Mouse (Mus musculus) neural tube, embryonic 13.5 days (tissue): Measurements from ENCODE around the gene Ezh1. TPM values are rescaled to one million over a fixed set of nuclear protein-coding genes. Genes with fewer than 3 reads are reported as not detected.
A peak's percentile ranks its signal among the peaks of the same experiment; 100 is the strongest.
"Not testable (repeated sequence)": the region's sequence is repeated elsewhere in the genome, so short reads cannot be mapped to it uniquely, and the experiment has no call there.

Experiments
- ATAC-seq: fragments of 200-750 bp; cut with Nextera tagmentation; 2 replicates; pipeline ENCODE4 v1.8.0; 2017; ENCODE audit warnings: low read depth, mild to moderate bottlenecking, moderate TSS enrichment, moderate library complexity
- H3K27ac ChIP-seq: fragments of 300-500 bp; sonication (generic); replicated peaks from 2 replicates; pipeline ENCODE4 v1.5.1; 2015; ENCODE audit warnings: moderate library complexity, mild to moderate bottlenecking, inconsistent platforms
- H3K27me3 ChIP-seq: fragments of 300-500 bp; sonication (generic); 2 replicates; pipeline ENCODE4 v1.6.1; 2015; ENCODE audit warnings: mild to moderate bottlenecking, inconsistent platforms
- H3K36me3 ChIP-seq: fragments of 300-500 bp; sonication (generic); 2 replicates; pipeline ENCODE4 v1.6.1; 2015; ENCODE audit warnings: mild to moderate bottlenecking, inconsistent platforms
- H3K4me1 ChIP-seq: fragments of 300-500 bp; sonication (generic); replicated peaks from 2 replicates; pipeline ENCODE4 v1.6.1; 2015; ENCODE audit warnings: inconsistent platforms
- H3K4me2 ChIP-seq: fragments of 300-500 bp; sonication (generic); 2 replicates; pipeline ENCODE4 v1.6.1; 2015; ENCODE audit warnings: inconsistent platforms, mild to moderate bottlenecking, moderate library complexity
- H3K4me3 ChIP-seq: fragments of 300-500 bp; sonication (generic); 2 replicates; pipeline ENCODE4 v1.5.1; 2015; ENCODE audit warnings: mild to moderate bottlenecking, inconsistent platforms
- H3K9ac ChIP-seq: fragments of 300-500 bp; sonication (generic); 2 replicates; pipeline ENCODE4 v1.6.1; 2015; ENCODE audit warnings: moderate library complexity, mild to moderate bottlenecking, inconsistent platforms
- H3K9me3 ChIP-seq: fragments of 300-500 bp; sonication (generic); 2 replicates; pipeline ENCODE4 v1.6.1; 2016; ENCODE audit warnings: inconsistent platforms
- WGBS: fragments of 180-500 bp; shearing (Covaris S2); methylation state at CpG from one replicate; pipeline ENCODE4 v1.1.7; 2015; 5-methylcytosine and 5-hydroxymethylcytosine counted together
- polyA plus RNA-seq: library from polyadenylated mRNA; unstranded; fragments of >200 nt; fragmentation: Nextera tagmentation; extraction: Ambion mirVana; gene quantifications from 2 replicates; pipeline ENCODE4 v1.2.1, GENCODE M21; 2015

Gene Ezh1
- polyA plus RNA-seq, 1 experiment from 2014 or later: 15.4 TPM

- 75% methylated on average over 10 of the region's 10 CpGs for WGBS
- ATAC-seq, H3K4me2 ChIP-seq, H3K4me3 ChIP-seq, H3K27ac ChIP-seq, H3K9me3 ChIP-seq, H3K9ac ChIP-seq: not testable (repeated sequence)
- Histone ChIP-seq H3K27me3 (peaks cover 62% of the 10 kb centered on the region), H3K36me3 (peaks cover 41% of the 10 kb centered on the region), H3K4me1 (peaks cover 26% of the 10 kb centered on the region)
Measured at GRCm38 (mm10) chr11:101160151-101160550, 66.1 kb downstream of the Ezh1 start.

- WGBS: 2% methylated on average over 36 of the region's 36 CpGs
- Histone ChIP-seq H3K27me3 (peaks cover 21% of the 10 kb centered on the region), H3K9me3 (no peaks in the 10 kb centered on the region), H3K4me2 (peak within 1 kb of the TSS; percentile 73), H3K4me3 (peak within 1 kb of the TSS; percentile 45), H3K9ac (peak within 1 kb of the TSS; percentile 81), H3K36me3 (peaks cover 5% of the 10 kb centered on the region; the same call in 1 of the 2 replicates), H3K27ac (peak within 1 kb of the TSS; percentile 94), H3K4me1 (peaks cover 18% of the 10 kb centered on the region)
- ATAC-seq: peak; percentile 94
Measured at GRCm38 (mm10) chr11:101155728-101156371, 70.4 kb downstream of the Ezh1 start, which contains the start of gene Tubg2. Tubg2 (plus strand) TSS chr11:101155907.

- no peak for ATAC-seq
- Histone ChIP-seq H3K36me3 (peaks cover 3% of the 10 kb centered on the region; the same call in 1 of the 2 replicates), H3K4me3 (no peak overlapping the region), H3K27me3 (peaks cover 21% of the 10 kb centered on the region), H3K4me2 (peak overlapping the region; percentile 73), H3K4me1 (peaks cover 19% of the 10 kb centered on the region), H3K9ac (peak overlapping the region; percentile 81; the same call in 1 of the 2 replicates), H3K27ac (peak overlapping the region; percentile 94), H3K9me3 (no peaks in the 10 kb centered on the region)
- WGBS: 70% methylated on average over 6 of the region's 6 CpGs
Measured at GRCm38 (mm10) chr11:101155151-101155550, 71.1 kb downstream of the Ezh1 start.

GRCm38 (mm10) chr11:101154648-101155047, 71.6 kb downstream of the Ezh1 start:
- H3K27ac ChIP-seq: no peak overlapping the region
- peaks cover 3% of the 10 kb centered on the region; the same call in 1 of the 2 replicates for H3K36me3 ChIP-seq
- H3K4me1 ChIP-seq: peaks cover 24% of the 10 kb centered on the region
- ATAC-seq: no peak
- H3K4me2 ChIP-seq: no peak overlapping the region
- H3K27me3 ChIP-seq: peaks cover 18% of the 10 kb centered on the region
- H3K9ac ChIP-seq: no peak overlapping the region
- H3K9me3 ChIP-seq: no peaks in the 10 kb centered on the region
- H3K4me3 ChIP-seq: no peak overlapping the region

- no peak overlapping the region for H3K4me2 ChIP-seq
- no peak overlapping the region for H3K27ac ChIP-seq
- 82% methylated on average over 1 of the region's 1 CpGs for WGBS
- no peak overlapping the region for H3K4me3 ChIP-seq
- peaks cover 35% of the 10 kb centered on the region for H3K4me1 ChIP-seq
- no peak overlapping the region for H3K9ac ChIP-seq
- no peak for ATAC-seq
- H3K27me3 ChIP-seq: peaks cover 3% of the 10 kb centered on the region
- H3K9me3 ChIP-seq: no peaks in the 10 kb centered on the region
- no peaks in the 10 kb centered on the region for H3K36me3 ChIP-seq
Measured at GRCm38 (mm10) chr11:101152825-101153224, 73.4 kb downstream of the Ezh1 start.

- no peaks in the 10 kb centered on the region for H3K36me3 ChIP-seq
- H3K9me3 ChIP-seq: no peaks in the 10 kb centered on the region
Measured at GRCm38 (mm10) chr11:101151063-101151462, 75.2 kb downstream of the Ezh1 start.

GRCm38 (mm10) chr11:101149178-101150105, 76.8 kb downstream of the Ezh1 start:
- Histone ChIP-seq H3K36me3 (no peaks in the 10 kb centered on the region), H3K4me1 (peaks cover 28% of the 10 kb centered on the region), H3K27ac (peak overlapping the region; percentile 70), H3K4me3 (no peak overlapping the region), H3K9me3 (no peaks in the 10 kb centered on the region), H3K4me2 (no peak overlapping the region), H3K27me3 (no peaks in the 10 kb centered on the region), H3K9ac (0 out of 2 replicates have a peak overlapping the region, but pooled peaks have one; percentile 18)
- WGBS: 31% methylated on average over 9 of the region's 9 CpGs
- ATAC-seq: peak; percentile 62; the same call in 1 of the 2 replicates

More at GRCm38 (mm10) chr11:101151063-101151462, 75.2 kb downstream of the Ezh1 start:
- H3K4me3 ChIP-seq: no peak overlapping the region
- no peak overlapping the region for H3K9ac ChIP-seq
- 44% methylated on average over 2 of the region's 2 CpGs for WGBS
- no peak for ATAC-seq
- H3K27ac ChIP-seq: no peak overlapping the region
- H3K27me3 ChIP-seq: no peaks in the 10 kb centered on the region
- H3K4me1 ChIP-seq: peaks cover 36% of the 10 kb centered on the region
- no peak overlapping the region for H3K4me2 ChIP-seq

- WGBS: 63% methylated on average over 10 of the region's 10 CpGs
- Histone ChIP-seq H3K4me2 (no peak overlapping the region), H3K27ac (peak overlapping the region; percentile 70)
Measured at GRCm38 (mm10) chr11:101148751-101149150, 77.5 kb downstream of the Ezh1 start.

GRCm38 (mm10) chr11:101146377-101146776, 79.9 kb downstream of the Ezh1 start:
- peaks cover 36% of the 10 kb centered on the region for H3K4me1 ChIP-seq
- H3K9ac ChIP-seq: no peak overlapping the region
- peak overlapping the region; percentile 67 for H3K27ac ChIP-seq
- no peak overlapping the region for H3K4me2 ChIP-seq
- no peaks in the 10 kb centered on the region for H3K9me3 ChIP-seq
- H3K4me3 ChIP-seq: no peak overlapping the region
- H3K36me3 ChIP-seq: no peaks in the 10 kb centered on the region
- ATAC-seq: peak; percentile 52; the same call in 1 of the 2 replicates
- no peaks in the 10 kb centered on the region for H3K27me3 ChIP-seq
- 24% methylated on average over 10 of the region's 10 CpGs for WGBS

More at GRCm38 (mm10) chr11:101148751-101149150, 77.5 kb downstream of the Ezh1 start:
- no peak for ATAC-seq
- Histone ChIP-seq H3K27me3 (no peaks in the 10 kb centered on the region), H3K9ac (peak overlapping the region; percentile 45; the same call in 1 of the 2 replicates), H3K9me3 (no peaks in the 10 kb centered on the region), H3K4me1 (peaks cover 31% of the 10 kb centered on the region), H3K4me3 (no peak overlapping the region), H3K36me3 (no peaks in the 10 kb centered on the region)

- Histone ChIP-seq H3K4me3 (peak overlapping the region; percentile 30), H3K4me2 (peak overlapping the region; percentile 56), H3K9me3 (no peaks in the 10 kb centered on the region), H3K36me3 (no peaks in the 10 kb centered on the region), H3K27me3 (0 out of 2 replicates have a peak, but pooled peaks cover 3% of the 10 kb centered on the region), H3K27ac (peak overlapping the region; percentile 74), H3K9ac (peak overlapping the region; percentile 54), H3K4me1 (peaks cover 27% of the 10 kb centered on the region)
- 25% methylated on average over 19 of the region's 19 CpGs for WGBS
- ATAC-seq: peak; percentile 64; the same call in 1 of the 2 replicates
Measured at GRCm38 (mm10) chr11:101143338-101144225, 82.7 kb downstream of the Ezh1 start.
